Mouse (Mus musculus): Measurements from ENCODE around the gene H1f0.

- TF ChIP-seq CTCF (IDR thresholded peaks at IDR 0.05; ENCODE audit: borderline replicate concordance, insufficient read depth, low read depth, low read length) = no peak
- no peak for TF ChIP-seq POLR2A (IDR thresholded peaks at IDR 0.05; ENCODE audit: borderline replicate concordance, insufficient read depth, low read length)
Measured at GRCm38 (mm10) chr15:79029519-79030241, 1.4 kb downstream of the H1f0 start.

Measured in cerebellum, adult 2 months (tissue).